Mouse (Mus musculus) left cerebral cortex, adult 2 months (tissue): ENCODE measurements around the gene G2e3. TPM values are rescaled to one million over a fixed set of nuclear protein-coding genes. Genes with fewer than 3 reads are reported as not detected.

Experiments used
- DNase-seq, 2 experiments: peaks; one replicate each; pipeline ENCODE4 v3.0.0; 2021 to 2022; ENCODE audit warnings: low spot score in 2 of 2, mixed read lengths in 1 of 2; ENCODE audit errors: extremely low spot score in 1 of 2
- H3K27ac ChIP-seq: fragments of 200-600 bp; 2 replicates; pipeline ENCODE4 v1.8.1; 2022
- H3K4me3 ChIP-seq: fragments of 200-600 bp; 2 replicates; pipeline ENCODE4 v1.8.1; 2022
- CTCF ChIP-seq: fragments of 200-600 bp; IDR thresholded peaks from 2 replicates; pipeline ENCODE4 v1.8.1; 2022; ENCODE audit warnings: antibody characterized with exemption, mild to moderate bottlenecking, moderate library complexity
- intact Hi-C: fragments of 180-260 bp; cut with DNase I; formaldehyde crosslinking; loops from one replicate; pipeline ENCODE4 v1.15.1; 2025
- long read RNA-seq, 2 experiments: library from polyadenylated mRNA; stranded (forward); transcript quantifications; one replicate each; pipeline ENCODE4 v2.0.0; 2021; ENCODE audit warnings: borderline mapping rate in 2 of 2
- total RNA-seq, 2 experiments: library from RNA; stranded (reverse); gene quantifications; 2 replicates each; pipeline ENCODE4 v1.2.3; 2021

Gene G2e3
- total RNA-seq, result 10 to 100 TPM; 10.3 to 11.5 TPM
- long read RNA-seq, experiment 1, full-length matches to known transcripts, result 4 of 7 reads
- long read RNA-seq, experiment 1, partial matches to known transcripts, result 0 of 7 reads
- long read RNA-seq, experiment 1, other reads (novel, unspliced or antisense), result 3 of 7 reads
- long read RNA-seq, experiment 2, full-length matches to known transcripts, result 6 of 9 reads
- long read RNA-seq, experiment 2, partial matches to known transcripts, result 1 of 9 reads
- long read RNA-seq, experiment 2, other reads (novel, unspliced or antisense), result 2 of 9 reads

GRCm38 (mm10) chr12:51347988-51348697 lies at the start of gene G2e3:
G2e3 (plus strand) TSS chr12:51348061.
- intact Hi-C loops, result loop anchor here (5.0 kb wide), 1 partner anchor 1976 kb away; no protein-coding TSS in a partner anchor

DNA sequence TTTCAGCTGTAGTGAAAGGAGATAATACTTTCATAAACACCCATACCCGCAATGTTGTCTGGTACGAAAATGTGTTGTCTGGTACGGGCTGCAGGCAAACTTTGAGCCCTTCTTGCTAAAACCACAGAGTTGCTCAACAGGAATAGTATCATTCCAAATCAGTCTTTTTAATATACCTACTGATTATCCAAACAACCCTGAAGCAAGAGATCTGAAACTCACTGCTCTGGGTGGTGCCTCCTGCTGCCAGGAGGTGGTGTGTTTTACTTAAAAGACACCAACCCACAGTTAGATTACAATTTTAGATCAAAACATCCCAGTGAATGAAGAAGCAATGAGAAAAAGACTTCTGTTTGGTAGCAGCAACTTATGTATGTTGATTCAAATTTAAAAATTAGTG lies 24.3 kb upstream of the G2e3 start:
- no peak overlapping the region for H3K27ac ChIP-seq
- no peak overlapping the region for H3K4me3 ChIP-seq
- intact Hi-C loops, result no loop called here
- TF ChIP-seq CTCF, result peak; percentile 35
- no peak for DNase-seq

More at GRCm38 (mm10) chr12:51347988-51348697, at the start of gene G2e3:
- TF ChIP-seq CTCF, result no peak
- Histone ChIP-seq H3K4me3 (peak within 1 kb of the TSS; percentile 93), H3K27ac (peak within 1 kb of the TSS; percentile 86)
- DNase-seq, result peak; percentile 83 to 85

DNA sequence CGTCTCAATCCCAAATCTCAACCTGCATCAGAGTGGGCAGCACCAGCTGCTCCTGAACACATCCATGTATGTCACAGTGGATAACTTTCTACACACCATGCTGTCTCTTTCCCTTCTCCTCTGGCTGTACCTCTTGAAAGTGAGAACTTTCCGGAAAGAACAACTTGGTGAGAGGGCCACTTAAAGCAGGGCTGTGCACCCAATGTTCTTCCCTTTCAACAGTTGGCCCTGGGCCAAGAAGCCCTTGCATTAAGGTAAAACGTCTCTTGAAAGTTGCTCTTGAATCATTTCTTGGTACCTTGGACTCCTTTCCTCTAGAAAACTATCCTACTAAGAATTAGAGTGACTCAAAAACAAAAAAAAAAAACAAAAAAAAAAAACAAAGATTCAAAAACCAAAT lies 21.0 kb upstream of the G2e3 start:
- TF ChIP-seq CTCF, result no peak
- H3K27ac ChIP-seq, result no peak overlapping the region
- H3K4me3 ChIP-seq, result no peak overlapping the region
- DNase-seq, result no peak
- intact Hi-C loops, result no loop called here

GRCm38 (mm10) chr12:51337014-51337413 lies 10.8 kb upstream of the G2e3 start:
- no peak overlapping the region for H3K27ac ChIP-seq
- DNase-seq, result no peak
- TF ChIP-seq CTCF, result no peak
- intact Hi-C loops, result no loop called here
- H3K4me3 ChIP-seq, result no peak overlapping the region

GRCm38 (mm10) chr12:51346121-51346520 lies 1.7 kb upstream of the G2e3 start:
- H3K4me3 ChIP-seq, result no peak overlapping the region
- no peak overlapping the region for H3K27ac ChIP-seq
- intact Hi-C loops, result loop anchor here (5.0 kb wide), 1 partner anchor 1974 kb away; no protein-coding TSS in a partner anchor
- no peak for DNase-seq
- TF ChIP-seq CTCF, result no peak

DNA sequence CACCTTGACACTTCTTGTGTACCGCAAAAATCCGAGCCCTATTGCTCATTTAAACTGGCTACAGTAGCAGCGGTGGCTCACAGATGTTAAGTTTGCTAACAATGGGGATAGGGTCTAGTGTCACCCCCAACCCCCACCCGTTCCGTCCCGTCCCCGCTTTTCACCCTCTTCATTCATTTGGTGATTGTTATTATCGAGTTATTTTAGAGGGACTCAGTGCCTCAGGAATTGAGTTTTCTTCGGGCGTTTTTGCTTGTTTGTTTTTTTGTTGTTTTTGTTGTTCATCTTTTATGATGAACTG lies 787 bp downstream of the G2e3 start:
- DNase-seq, result no peak
- H3K27ac ChIP-seq, result peak overlapping the region; percentile 86
- peak overlapping the region; percentile 93 for H3K4me3 ChIP-seq
- intact Hi-C loops, result loop anchor here (5.0 kb wide), 1 partner anchor 1976 kb away; no protein-coding TSS in a partner anchor
- no peak for TF ChIP-seq CTCF

DNA sequence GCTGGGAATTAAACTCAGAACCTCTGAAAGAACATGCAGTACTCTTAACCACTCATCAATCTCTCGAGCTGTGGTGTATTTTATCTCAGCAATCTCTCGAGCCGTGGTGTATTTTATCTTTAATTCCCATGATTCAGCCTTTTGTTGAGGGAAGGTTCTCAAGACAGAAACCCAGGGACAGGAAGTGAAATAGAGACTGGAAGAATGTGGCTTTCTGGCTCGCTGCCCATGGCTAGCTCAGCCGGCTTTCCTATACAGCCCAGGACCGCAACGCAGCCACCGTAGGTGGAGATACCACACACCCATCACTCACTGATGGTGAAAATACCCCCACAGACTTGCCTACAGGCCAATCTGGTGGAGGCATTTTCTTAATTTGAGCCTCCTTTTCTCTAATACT lies 7.4 kb downstream of the G2e3 start:
- Histone ChIP-seq H3K27ac (no peak overlapping the region), H3K4me3 (no peak overlapping the region)
- intact Hi-C loops, result no loop called here
- no peak for TF ChIP-seq CTCF
- DNase-seq, result no peak

DNA sequence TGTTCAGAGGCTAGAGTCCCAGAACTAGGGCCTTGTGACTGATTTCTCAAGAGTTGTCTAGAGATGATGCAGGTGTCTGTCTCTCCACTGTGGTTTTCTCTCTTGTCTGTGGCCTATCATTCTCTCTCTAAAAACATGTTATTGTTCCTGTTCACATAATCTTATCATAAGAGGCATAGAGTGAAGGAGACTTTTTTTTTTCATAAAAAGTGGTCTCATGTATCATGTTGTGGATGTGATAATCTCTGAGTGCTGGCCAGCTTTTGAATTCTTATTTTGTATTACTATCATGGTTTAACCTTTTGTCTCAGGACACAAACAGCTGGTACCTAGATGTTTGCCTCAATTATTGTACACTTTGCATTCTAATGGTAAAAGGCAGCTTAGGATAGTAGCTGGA lies 13.4 kb downstream of the G2e3 start:
- no peak overlapping the region for H3K27ac ChIP-seq
- H3K4me3 ChIP-seq, result no peak overlapping the region
- no peak for DNase-seq
- TF ChIP-seq CTCF, result no peak
- intact Hi-C loops, result no loop called here

DNA sequence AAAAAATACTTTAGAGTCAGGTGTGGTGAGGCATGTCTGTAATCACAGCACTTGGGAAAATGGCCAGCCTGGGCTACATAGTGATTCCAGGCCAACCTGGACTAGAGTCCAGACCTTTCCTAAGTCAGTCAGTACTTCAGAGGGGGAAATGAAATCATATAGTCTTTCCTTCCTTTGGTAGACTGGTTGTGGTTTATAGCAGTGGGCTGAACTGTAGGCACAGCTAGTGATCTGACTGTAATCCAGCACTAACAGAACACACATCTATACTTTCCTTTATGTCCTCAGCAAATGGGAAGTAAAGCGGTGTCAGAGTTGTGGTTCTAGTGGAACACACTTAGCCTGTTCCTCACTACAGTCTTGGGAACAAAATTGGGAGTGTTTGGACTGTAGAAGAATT lies 15.0 kb downstream of the G2e3 start:
- H3K27ac ChIP-seq, result no peak overlapping the region
- intact Hi-C loops, result no loop called here
- no peak overlapping the region for H3K4me3 ChIP-seq
- TF ChIP-seq CTCF, result no peak
- DNase-seq, result no peak

DNA sequence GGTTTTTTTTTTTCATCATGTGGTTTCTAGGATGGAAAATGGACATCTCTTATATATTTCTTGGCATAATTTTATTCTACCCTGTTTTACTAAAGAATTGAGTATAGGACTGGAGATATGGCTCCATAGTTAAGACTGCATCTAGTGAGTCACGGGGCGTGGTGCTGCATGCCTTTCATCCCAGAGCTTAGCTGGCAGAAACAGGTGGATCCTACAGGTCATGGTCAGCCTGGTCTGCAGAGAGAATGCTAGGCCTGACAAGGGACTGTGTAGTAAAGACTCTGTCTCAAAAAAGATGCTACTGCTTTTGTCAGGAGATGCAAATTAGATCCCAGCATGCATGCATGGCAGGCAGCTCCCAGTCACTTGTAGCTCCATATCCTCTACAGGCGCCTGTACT lies 20.6 kb downstream of the G2e3 start:
- no peak overlapping the region for H3K27ac ChIP-seq
- no peak overlapping the region for H3K4me3 ChIP-seq
- DNase-seq, result no peak
- no peak for TF ChIP-seq CTCF
- intact Hi-C loops, result no loop called here

DNA sequence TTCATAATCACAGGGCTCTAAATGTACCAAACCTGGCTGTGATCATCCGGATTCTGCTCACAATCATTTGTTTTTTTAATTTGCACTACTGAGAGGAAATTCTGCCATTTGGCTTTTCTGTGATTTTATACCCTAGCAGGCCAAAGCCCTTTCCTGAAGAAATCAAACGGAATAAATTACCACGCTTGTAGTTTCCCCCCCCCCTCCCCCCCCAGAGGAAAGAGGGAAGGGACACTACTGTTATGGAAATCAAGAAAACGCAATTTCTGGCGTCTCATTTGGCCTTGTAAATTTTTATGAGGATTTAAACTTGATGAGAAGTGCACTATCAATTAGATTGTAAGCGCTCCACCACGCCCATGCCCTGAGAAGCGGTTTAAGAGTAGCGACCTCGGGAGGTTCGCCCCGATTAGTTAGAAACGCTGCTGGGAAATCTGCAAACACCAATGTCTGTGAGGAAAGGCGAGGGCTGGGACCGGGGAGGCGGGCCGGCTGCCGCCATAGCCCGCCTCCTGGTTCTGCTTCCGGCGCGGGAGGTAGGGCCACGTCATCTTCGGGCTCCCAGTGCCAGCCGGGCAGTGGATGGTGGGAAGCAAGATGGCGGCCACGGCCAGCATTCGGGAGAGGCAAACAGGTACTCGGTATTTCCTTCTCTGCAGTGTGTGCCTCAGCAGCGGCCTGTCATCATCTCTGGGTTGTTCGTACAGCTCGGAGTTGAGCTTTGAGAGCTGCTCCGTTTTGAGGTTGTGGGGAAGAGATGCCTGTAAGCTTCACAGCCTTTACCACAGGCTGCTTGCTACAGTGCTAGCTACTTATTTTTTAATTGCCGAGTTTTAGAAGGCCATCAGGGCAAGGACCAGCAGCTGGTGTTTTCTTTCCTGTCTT lies 29.4 kb downstream of the G2e3 start, which contains the start of gene Scfd1:
Gene Scfd1, plus strand, starts transcription at position 508 of the 885 bp plus-strand sequence.
- intact Hi-C loops, result loop anchor here (10.0 kb wide), 1 partner anchor 2002 kb away; no protein-coding TSS in a partner anchor
- TF ChIP-seq CTCF, result no peak
- Histone ChIP-seq H3K27ac (peak within 1 kb of the TSS; percentile 95), H3K4me3 (peak within 1 kb of the TSS; percentile 94)
- DNase-seq, result peak; percentile 93 to 94

DNA sequence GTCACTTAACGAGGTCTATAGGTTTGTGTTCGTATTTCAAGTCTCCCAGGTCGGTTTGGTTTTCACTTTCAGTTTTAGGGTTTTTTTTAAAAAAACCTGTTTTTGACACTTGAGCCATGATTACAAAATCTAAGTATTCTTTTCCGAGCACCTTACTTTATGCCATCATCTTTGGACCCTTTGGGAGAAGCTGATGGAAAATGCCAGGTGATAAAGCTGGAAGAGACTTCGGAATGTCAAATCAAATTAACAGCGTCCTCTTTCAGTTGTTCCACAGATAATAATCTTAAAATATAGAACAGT lies 30.0 kb downstream of the G2e3 start:
- Histone ChIP-seq H3K27ac (peak overlapping the region; percentile 95), H3K4me3 (peak overlapping the region; percentile 94)
- intact Hi-C loops, result loop anchor here (10.0 kb wide), 1 partner anchor 2003 kb away; no protein-coding TSS in a partner anchor
- no peak for DNase-seq
- TF ChIP-seq CTCF, result no peak
